Mouse (Mus musculus) bone marrow macrophage, adult 2 months (primary cell): ENCODE results near the gene Gng7.

ENCODE experiments used
- CTCF ChIP-seq: IDR thresholded peaks from 2 replicates; pipeline ENCODE4 v1.5.1; 2012; ENCODE audit warnings: low read depth, mild to moderate bottlenecking, low read length, moderate library complexity
- POLR2A ChIP-seq: IDR thresholded peaks from 2 replicates; pipeline ENCODE4 v1.6.1; 2012; ENCODE audit warnings: mild to moderate bottlenecking, low read depth, low read length, borderline replicate concordance

GRCm38 (mm10) chr10:80967101-80967656 is 47.6 kb downstream of the Gng7 start:
- TF ChIP-seq POLR2A (no peak), CTCF (no peak)
